Mouse (Mus musculus) embryonic facial prominence, embryonic 15.5 days (tissue): ENCODE data around the gene Pgam5. TPM values are rescaled to one million over a fixed set of nuclear protein-coding genes. Genes with fewer than 3 reads are reported as not detected.

Source experiments
- ATAC-seq: fragments of 200-750 bp; cut with Nextera tagmentation; 2 replicates; pipeline ENCODE4 v1.8.0; 2017; ENCODE audit warnings: low read depth, moderate TSS enrichment; ENCODE audit not compliant: insufficient number of reproducible peaks, low FRiP score, low TSS enrichment
- H3K27ac ChIP-seq: fragments of 300-500 bp; sonication (generic); replicated peaks from 2 replicates; pipeline ENCODE4 v1.5.1; 2015; ENCODE audit warnings: mild to moderate bottlenecking, inconsistent platforms
- H3K27me3 ChIP-seq: fragments of 300-500 bp; sonication (generic); 2 replicates; pipeline ENCODE4 v1.6.1; 2015; ENCODE audit warnings: inconsistent platforms
- H3K36me3 ChIP-seq: fragments of 300-500 bp; sonication (generic); 2 replicates; pipeline ENCODE4 v1.6.1; 2015; ENCODE audit warnings: mild to moderate bottlenecking, inconsistent platforms
- H3K4me1 ChIP-seq: fragments of 300-500 bp; sonication (generic); 2 replicates; pipeline ENCODE4 v1.6.1; 2015; ENCODE audit warnings: inconsistent platforms
- H3K4me2 ChIP-seq: fragments of 300-500 bp; sonication (generic); replicated peaks from 2 replicates; pipeline ENCODE4 v1.6.1; 2015; ENCODE audit warnings: mild to moderate bottlenecking, inconsistent platforms
- H3K4me3 ChIP-seq: fragments of 300-500 bp; sonication (generic); replicated peaks from 2 replicates; pipeline ENCODE4 v1.5.1; 2015; ENCODE audit warnings: mild to moderate bottlenecking, inconsistent platforms
- H3K9ac ChIP-seq: fragments of 300-500 bp; sonication (generic); 2 replicates; pipeline ENCODE4 v1.6.1; 2015; ENCODE audit warnings: inconsistent platforms
- H3K9me3 ChIP-seq: fragments of 300-500 bp; sonication (generic); replicated peaks from 2 replicates; pipeline ENCODE4 v1.6.1; 2016; ENCODE audit warnings: inconsistent platforms
- WGBS: fragments of 180-500 bp; shearing (Covaris S2); methylation state at CpG from one replicate; pipeline ENCODE4 v1.1.7; 2015; 5-methylcytosine and 5-hydroxymethylcytosine counted together
- polyA plus RNA-seq: library from polyadenylated mRNA; unstranded; fragments of >200 nt; fragmentation: Nextera tagmentation; extraction: Ambion mirVana; gene quantifications from 2 replicates; pipeline ENCODE4 v1.2.1, GENCODE M21; 2015

The Pgam5 gene
- polyA plus RNA-seq, 1 experiment from 2014 or later = 57.9 TPM

GRCm38 (mm10) chr5:110230780-110231461, 38.8 kb downstream of the Pgam5 start, which contains the start of gene Ankle2:
TSS of gene Ankle2 (plus strand) at chr5:110231004.
- H3K27me3 ChIP-seq = no peaks in the 10 kb centered on the region
- no peaks in the 10 kb centered on the region for H3K9me3 ChIP-seq
- ATAC-seq = peak; percentile 95
- under 1% methylated on average over 80 of the region's 81 CpGs for WGBS
- H3K9ac ChIP-seq = peak within 1 kb of the TSS; percentile 96
- H3K4me2 ChIP-seq = peak within 1 kb of the TSS; percentile 56
- peaks cover 16% of the 10 kb centered on the region for H3K4me1 ChIP-seq
- H3K4me3 ChIP-seq = peak within 1 kb of the TSS; percentile 87
- peaks cover 23% of the 10 kb centered on the region for H3K36me3 ChIP-seq
- peak within 1 kb of the TSS; percentile 95 for H3K27ac ChIP-seq

GRCm38 (mm10) chr5:110230401-110230779, 39.3 kb downstream of the Pgam5 start:
- no peaks in the 10 kb centered on the region for H3K27me3 ChIP-seq
- H3K36me3 ChIP-seq = peaks cover 20% of the 10 kb centered on the region
- H3K4me1 ChIP-seq = peaks cover 16% of the 10 kb centered on the region
- ATAC-seq = no peak
- H3K27ac ChIP-seq = peak overlapping the region; percentile 95
- H3K9ac ChIP-seq = peak overlapping the region; percentile 96
- WGBS = 4% methylated on average over 8 of the region's 8 CpGs
- H3K4me3 ChIP-seq = peak overlapping the region; percentile 87
- H3K4me2 ChIP-seq = peak overlapping the region; percentile 56
- H3K9me3 ChIP-seq = no peaks in the 10 kb centered on the region

GRCm38 (mm10) chr5:110227336-110227883, 42.3 kb downstream of the Pgam5 start:
- Histone ChIP-seq H3K4me1 (peaks cover 14% of the 10 kb centered on the region), H3K4me3 (no peak overlapping the region), H3K36me3 (peaks cover 26% of the 10 kb centered on the region), H3K27me3 (no peaks in the 10 kb centered on the region), H3K9ac (no peak overlapping the region), H3K4me2 (no peak overlapping the region), H3K27ac (no peak overlapping the region), H3K9me3 (no peaks in the 10 kb centered on the region)
- WGBS = 63% methylated on average over 1 of the region's 1 CpGs
- no peak for ATAC-seq

GRCm38 (mm10) chr5:110225056-110225455, 44.7 kb downstream of the Pgam5 start:
- Histone ChIP-seq H3K4me2 (no peak overlapping the region), H3K27me3 (no peaks in the 10 kb centered on the region), H3K9me3 (no peaks in the 10 kb centered on the region), H3K4me3 (no peak overlapping the region), H3K4me1 (peaks cover 3% of the 10 kb centered on the region; the same call in 1 of the 2 replicates), H3K9ac (no peak overlapping the region), H3K36me3 (peaks cover 49% of the 10 kb centered on the region), H3K27ac (no peak overlapping the region)
- no peak for ATAC-seq
- whole genome bisulfite sequencing = 80% methylated on average over 3 of the region's 3 CpGs

- 75% methylated on average over 6 of the region's 6 CpGs for WGBS
- Histone ChIP-seq H3K4me1 (no peaks in the 10 kb centered on the region), H3K36me3 (peaks cover 72% of the 10 kb centered on the region), H3K4me2 (no peak overlapping the region), H3K4me3 (no peak overlapping the region), H3K9me3 (no peaks in the 10 kb centered on the region), H3K27me3 (no peaks in the 10 kb centered on the region), H3K9ac (no peak overlapping the region), H3K27ac (no peak overlapping the region)
- no peak for ATAC-seq
Observed at GRCm38 (mm10) chr5:110222757-110223156, 47.0 kb downstream of the Pgam5 start.

GRCm38 (mm10) chr5:110220331-110220730, 49.4 kb downstream of the Pgam5 start:
- WGBS = 89% methylated on average over 4 of the region's 4 CpGs
- H3K4me3 ChIP-seq = no peak overlapping the region
- H3K36me3 ChIP-seq = peaks cover 84% of the 10 kb centered on the region
- ATAC-seq = no peak
- no peaks in the 10 kb centered on the region for H3K27me3 ChIP-seq
- no peaks in the 10 kb centered on the region for H3K4me1 ChIP-seq
- H3K9me3 ChIP-seq = no peaks in the 10 kb centered on the region
- H3K9ac ChIP-seq = no peak overlapping the region
- H3K4me2 ChIP-seq = no peak overlapping the region
- H3K27ac ChIP-seq = no peak overlapping the region

- Histone ChIP-seq H3K4me3 (no peak overlapping the region), H3K36me3 (peaks cover 95% of the 10 kb centered on the region), H3K27me3 (no peaks in the 10 kb centered on the region), H3K9me3 (no peaks in the 10 kb centered on the region), H3K4me1 (no peaks in the 10 kb centered on the region), H3K27ac (no peak overlapping the region), H3K9ac (no peak overlapping the region), H3K4me2 (no peak overlapping the region)
- WGBS = 92% methylated on average over 3 of the region's 3 CpGs
- no peak for ATAC-seq
Observed at GRCm38 (mm10) chr5:110216780-110217179, 52.9 kb downstream of the Pgam5 start.

GRCm38 (mm10) chr5:110211312-110211711, 58.4 kb downstream of the Pgam5 start:
- WGBS = 86% methylated on average over 2 of the region's 2 CpGs
- Histone ChIP-seq H3K27me3 (no peaks in the 10 kb centered on the region), H3K36me3 (peaks cover 94% of the 10 kb centered on the region), H3K9me3 (no peaks in the 10 kb centered on the region), H3K4me3 (no peak overlapping the region), H3K4me2 (no peak overlapping the region), H3K9ac (no peak overlapping the region), H3K4me1 (no peaks in the 10 kb centered on the region), H3K27ac (no peak overlapping the region)
- no peak for ATAC-seq

Other genes with a start within 250 kb of the Pgam5 start
- 2.3 and 3.8 TPM in 2 replicates for gene Gm17655, start 197.4 kb downstream of the Pgam5 start, polyA plus RNA-seq
- 0.92 and 1.2 TPM in 2 replicates for gene Gm35315, start 175.5 kb downstream of the Pgam5 start, polyA plus RNA-seq
- gene Plcxd1, start 169.9 kb downstream of the Pgam5 start, polyA plus RNA-seq = 1.9 and 3.9 TPM in 2 replicates
- gene Gtpbp6, start 161.7 kb downstream of the Pgam5 start, polyA plus RNA-seq = 38.2 and 38.4 TPM in 2 replicates
- 4.5 and 4.8 TPM in 2 replicates for gene Zfp605, start 159.8 kb downstream of the Pgam5 start, polyA plus RNA-seq
- gene Chfr, start 134.1 kb downstream of the Pgam5 start, polyA plus RNA-seq = 39.9 and 40.7 TPM in 2 replicates
- 23.9 and 25.1 TPM in 2 replicates for gene Golga3, start 93.2 kb downstream of the Pgam5 start, polyA plus RNA-seq
- gene Ankle2, start 38.9 kb downstream of the Pgam5 start, polyA plus RNA-seq = 26.6 and 28.2 TPM in 2 replicates
- gene Pxmp2, start 16.3 kb upstream of the Pgam5 start, polyA plus RNA-seq = 4.9 and 6.6 TPM in 2 replicates
- gene Pole, start 16.4 kb upstream of the Pgam5 start, polyA plus RNA-seq = 21.4 and 21.7 TPM in 2 replicates
- 1.2 and 2.7 TPM in 2 replicates for gene P2rx2, start 73.3 kb upstream of the Pgam5 start, polyA plus RNA-seq
- gene Lrcol1, start 74.8 kb upstream of the Pgam5 start, polyA plus RNA-seq = not detected in 2 replicates
- 15.1 and 16.0 TPM in 2 replicates for gene Fbrsl1, start 178.6 kb upstream of the Pgam5 start, polyA plus RNA-seq